Mouse (Mus musculus): ENCODE measurements around the gene Ankrd55.

The Ankrd55 gene

GRCm38 (mm10) chr13:112288225-112289178, at the start of gene Ankrd55:
TSS of gene Ankrd55 (plus strand) at chr13:112288451.
- peak; percentile 18 for DNase-seq (ENCODE audit: low spot score)

- DNase-seq (ENCODE audit: low spot score) = no peak
Observed at GRCm38 (mm10) chr13:112239239-112239638, 49.0 kb upstream of the Ankrd55 start.

GRCm38 (mm10) chr13:112241431-112241830, 46.8 kb upstream of the Ankrd55 start:
- no peak for DNase-seq (ENCODE audit: low spot score)

- no peak for DNase-seq (ENCODE audit: low spot score)
Observed at GRCm38 (mm10) chr13:112245131-112245530, 43.1 kb upstream of the Ankrd55 start.

- DNase-seq (ENCODE audit: low spot score) = no peak
Observed at GRCm38 (mm10) chr13:112251433-112251832, 36.8 kb upstream of the Ankrd55 start.

GRCm38 (mm10) chr13:112252012-112252411, 36.2 kb upstream of the Ankrd55 start:
- DNase-seq (ENCODE audit: low spot score) = no peak

- no peak for DNase-seq (ENCODE audit: low spot score)
Observed at GRCm38 (mm10) chr13:112252991-112253620, 35.1 kb upstream of the Ankrd55 start.

GRCm38 (mm10) chr13:112254116-112254515, 34.1 kb upstream of the Ankrd55 start:
- no peak for DNase-seq (ENCODE audit: low spot score)

GRCm38 (mm10) chr13:112255862-112256261, 32.4 kb upstream of the Ankrd55 start:
- no peak for DNase-seq (ENCODE audit: low spot score)

- no peak for DNase-seq (ENCODE audit: low spot score)
Observed at GRCm38 (mm10) chr13:112258478-112258877, 29.8 kb upstream of the Ankrd55 start.

GRCm38 (mm10) chr13:112259398-112259797, 28.9 kb upstream of the Ankrd55 start:
- peak; percentile 46 for DNase-seq (ENCODE audit: low spot score)

- DNase-seq (ENCODE audit: low spot score) = no peak
Observed at GRCm38 (mm10) chr13:112264666-112265065, 23.6 kb upstream of the Ankrd55 start.

- no peak for DNase-seq (ENCODE audit: low spot score)
Observed at GRCm38 (mm10) chr13:112271901-112272537, 16.2 kb upstream of the Ankrd55 start.

- no peak for DNase-seq (ENCODE audit: low spot score)
Observed at GRCm38 (mm10) chr13:112274636-112275035, 13.6 kb upstream of the Ankrd55 start.

GRCm38 (mm10) chr13:112275951-112276350, 12.3 kb upstream of the Ankrd55 start:
- no peak for DNase-seq (ENCODE audit: low spot score)

- DNase-seq (ENCODE audit: low spot score) = no peak
Observed at GRCm38 (mm10) chr13:112277544-112277943, 10.7 kb upstream of the Ankrd55 start.

- DNase-seq (ENCODE audit: low spot score) = no peak
Observed at GRCm38 (mm10) chr13:112278251-112278650, 10.0 kb upstream of the Ankrd55 start.

- no peak for DNase-seq (ENCODE audit: low spot score)
Observed at GRCm38 (mm10) chr13:112287135-112287534, 1.1 kb upstream of the Ankrd55 start.

GRCm38 (mm10) chr13:112287571-112288224, 553 bp upstream of the Ankrd55 start:
- no peak for DNase-seq (ENCODE audit: low spot score)

- DNase-seq (ENCODE audit: low spot score) = no peak
Observed at GRCm38 (mm10) chr13:112289338-112289737, 1.1 kb downstream of the Ankrd55 start.

GRCm38 (mm10) chr13:112289981-112290380, 1.7 kb downstream of the Ankrd55 start:
- DNase-seq (ENCODE audit: low spot score) = no peak

GRCm38 (mm10) chr13:112292489-112292888, 4.2 kb downstream of the Ankrd55 start:
- DNase-seq (ENCODE audit: low spot score) = no peak
